Mouse (Mus musculus) limb, embryonic 15.5 days (tissue): ENCODE data around the gene Olfr617. TPM values are rescaled to one million over a fixed set of nuclear protein-coding genes. Genes with fewer than 3 reads are reported as not detected.
"Not testable (repeated sequence)": the region's sequence is repeated elsewhere in the genome, so short reads cannot be mapped to it uniquely, and the experiment has no call there.

Experiments used
- ATAC-seq: fragments of 200-750 bp; cut with Nextera tagmentation; 2 replicates; pipeline ENCODE4 v1.8.0; 2017; ENCODE audit warnings: low read depth, moderate TSS enrichment; ENCODE audit not compliant: insufficient number of reproducible peaks, low FRiP score, low TSS enrichment
- H3K27ac ChIP-seq: fragments of 300-500 bp; sonication (generic); 2 replicates; pipeline ENCODE4 v1.5.1; 2015; ENCODE audit warnings: moderate library complexity, mild to moderate bottlenecking, inconsistent platforms
- H3K27me3 ChIP-seq: fragments of 300-500 bp; sonication (generic); 2 replicates; pipeline ENCODE4 v1.6.1; 2015; ENCODE audit warnings: inconsistent platforms
- H3K36me3 ChIP-seq: fragments of 300-500 bp; sonication (generic); 2 replicates; pipeline ENCODE4 v1.6.1; 2015; ENCODE audit warnings: inconsistent platforms
- H3K4me1 ChIP-seq: fragments of 300-500 bp; sonication (generic); 2 replicates; pipeline ENCODE4 v1.6.1; 2015; ENCODE audit warnings: inconsistent platforms
- H3K4me2 ChIP-seq: fragments of 300-500 bp; sonication (generic); 2 replicates; pipeline ENCODE4 v1.6.1; 2015; ENCODE audit warnings: mild to moderate bottlenecking, inconsistent platforms
- H3K4me3 ChIP-seq: fragments of 300-500 bp; sonication (generic); 2 replicates; pipeline ENCODE4 v1.5.1; 2015; ENCODE audit warnings: mild to moderate bottlenecking, inconsistent platforms
- H3K9ac ChIP-seq: fragments of 300-500 bp; sonication (generic); 2 replicates; pipeline ENCODE4 v1.6.1; 2015; ENCODE audit warnings: inconsistent platforms
- H3K9me3 ChIP-seq: fragments of 300-500 bp; sonication (generic); 2 replicates; pipeline ENCODE4 v1.6.1; 2016; ENCODE audit warnings: inconsistent platforms
- WGBS: fragments of 180-500 bp; shearing (Covaris S2); methylation state at CpG from one replicate; pipeline ENCODE4 v1.1.7; 2015; 5-methylcytosine and 5-hydroxymethylcytosine counted together
- microRNA-seq: library from miRNA; unstranded; fragments of <30 nt; microRNA quantifications from one replicate; pipeline ENCODE4, GENCODE M21; 2016
- polyA plus RNA-seq: library from polyadenylated mRNA; unstranded; fragments of >200 nt; fragmentation: Nextera tagmentation; extraction: Ambion mirVana; gene quantifications from 2 replicates; pipeline ENCODE4 v1.2.1, GENCODE M21; 2015

Olfr617 gene
- not detected in 2 replicates for polyA plus RNA-seq

DNA sequence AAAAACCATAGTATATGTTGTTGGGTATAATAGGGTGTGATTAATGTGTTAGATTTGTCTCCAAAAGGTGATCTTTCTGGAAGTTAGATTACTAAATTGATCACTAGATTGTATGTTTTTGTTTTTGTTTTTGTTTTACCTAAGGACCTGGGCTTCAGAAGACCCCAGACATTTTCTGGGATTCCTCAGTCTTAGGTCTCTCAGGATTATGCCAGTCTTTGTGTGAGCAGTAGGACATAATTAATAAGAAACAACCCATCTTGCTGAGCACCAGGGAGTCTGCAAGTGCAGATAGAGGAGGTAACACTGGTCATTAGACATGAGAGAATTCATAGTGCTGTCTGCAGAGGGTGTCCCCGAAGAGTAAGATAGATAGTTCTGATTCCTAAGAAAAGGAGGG is at the start of gene Olfr617:
Olfr617 (plus strand) TSS at position 301 of the 400 bp plus-strand sequence.
- Histone ChIP-seq H3K4me2 (no peak within 1 kb of the TSS), H3K27ac (no peak within 1 kb of the TSS), H3K36me3 (no peaks in the 10 kb centered on the region), H3K27me3 (no peaks in the 10 kb centered on the region), H3K4me1 (no peaks in the 10 kb centered on the region), H3K4me3 (no peak within 1 kb of the TSS), H3K9me3 (no peaks in the 10 kb centered on the region), H3K9ac (no peak within 1 kb of the TSS)
- ATAC-seq = no peak
- WGBS = 79% methylated on average over 1 of the region's 1 CpGs

DNA sequence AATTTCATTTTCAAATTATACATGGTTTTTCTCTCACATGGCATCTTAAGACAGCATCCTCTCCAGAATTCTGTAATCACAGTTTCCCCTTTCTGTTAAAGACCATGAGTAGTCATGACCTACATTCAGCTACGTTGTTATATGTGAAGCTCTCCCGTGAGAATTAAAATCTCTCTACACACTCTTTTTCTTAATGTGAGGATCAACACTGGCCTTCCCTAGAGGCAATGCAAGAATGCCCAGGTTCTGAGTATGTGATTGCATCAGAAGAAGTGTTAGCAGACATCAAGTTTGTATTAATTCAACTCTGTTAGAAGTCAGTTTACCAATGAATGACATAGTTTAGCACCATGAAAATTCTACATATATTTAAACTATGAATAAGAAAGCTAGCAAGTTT is 30.2 kb upstream of the Olfr617 start, which contains the start of gene Olfr612:
Olfr612 (minus strand) TSS at position 101 of the 400 bp plus-strand sequence.
- H3K4me1 ChIP-seq, H3K9me3 ChIP-seq, H3K27ac ChIP-seq, H3K4me3 ChIP-seq, H3K36me3 ChIP-seq, ATAC-seq, H3K4me2 ChIP-seq, H3K27me3 ChIP-seq, H3K9ac ChIP-seq: not testable (repeated sequence)
- 86% methylated on average over 2 of the region's 2 CpGs for WGBS

DNA sequence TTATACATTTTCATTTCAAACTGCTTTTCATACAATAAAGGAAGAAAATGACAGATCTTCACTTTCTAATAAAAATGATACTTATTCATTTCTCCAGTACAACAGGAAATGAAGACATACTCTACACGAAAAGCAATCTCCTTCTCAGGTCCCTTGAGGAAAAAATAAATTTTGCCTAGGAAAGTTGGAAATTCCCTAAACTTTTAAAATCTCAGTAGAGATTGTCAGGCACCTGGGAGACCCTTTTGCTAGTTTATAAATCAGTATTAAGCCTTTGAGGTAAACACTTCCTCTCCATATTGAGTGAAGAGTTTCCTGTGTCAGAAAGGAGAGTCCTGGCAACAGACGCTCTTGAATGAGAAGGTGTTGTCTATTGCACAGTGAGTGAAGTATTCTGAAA is 25.1 kb upstream of the Olfr617 start, which contains the start of gene Olfr613:
Olfr613 (plus strand) TSS at position 301 of the 400 bp plus-strand sequence.
- Histone ChIP-seq H3K27me3 (no peaks in the 10 kb centered on the region), H3K4me3 (no peak within 1 kb of the TSS), H3K4me2 (no peak within 1 kb of the TSS), H3K9ac (no peak within 1 kb of the TSS), H3K36me3 (no peaks in the 10 kb centered on the region), H3K27ac (no peak within 1 kb of the TSS), H3K9me3 (no peaks in the 10 kb centered on the region), H3K4me1 (no peaks in the 10 kb centered on the region)
- no peak for ATAC-seq
- 68% methylated on average over 2 of the region's 2 CpGs for WGBS

DNA sequence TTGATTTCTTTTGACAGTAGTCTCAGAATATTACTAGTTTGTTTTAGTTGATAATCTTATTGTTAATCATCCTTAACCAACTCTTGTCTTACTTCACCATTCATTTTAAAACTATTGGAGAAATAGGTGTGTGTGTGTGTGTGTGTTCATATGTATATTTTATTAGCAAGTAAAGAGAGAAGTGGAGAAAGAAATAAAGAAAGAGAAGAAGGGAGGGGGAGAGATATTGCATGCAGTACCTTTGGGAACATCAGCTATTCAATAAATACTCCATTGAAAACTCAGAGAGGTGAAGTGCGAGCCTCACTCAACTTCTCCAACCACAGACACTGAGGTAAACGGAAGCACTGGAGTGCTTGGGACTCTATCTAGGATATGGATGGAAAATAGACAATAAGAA is 17.1 kb upstream of the Olfr617 start, which contains the start of gene Olfr615:
Olfr615 (plus strand) TSS at position 301 of the 400 bp plus-strand sequence.
- Histone ChIP-seq H3K9me3 (no peaks in the 10 kb centered on the region), H3K4me1 (no peaks in the 10 kb centered on the region), H3K4me3 (no peak within 1 kb of the TSS), H3K27me3 (no peaks in the 10 kb centered on the region), H3K9ac (no peak within 1 kb of the TSS), H3K27ac (no peak within 1 kb of the TSS), H3K36me3 (no peaks in the 10 kb centered on the region), H3K4me2 (no peak within 1 kb of the TSS)
- no peak for ATAC-seq
- WGBS = 85% methylated on average over 2 of the region's 2 CpGs

DNA sequence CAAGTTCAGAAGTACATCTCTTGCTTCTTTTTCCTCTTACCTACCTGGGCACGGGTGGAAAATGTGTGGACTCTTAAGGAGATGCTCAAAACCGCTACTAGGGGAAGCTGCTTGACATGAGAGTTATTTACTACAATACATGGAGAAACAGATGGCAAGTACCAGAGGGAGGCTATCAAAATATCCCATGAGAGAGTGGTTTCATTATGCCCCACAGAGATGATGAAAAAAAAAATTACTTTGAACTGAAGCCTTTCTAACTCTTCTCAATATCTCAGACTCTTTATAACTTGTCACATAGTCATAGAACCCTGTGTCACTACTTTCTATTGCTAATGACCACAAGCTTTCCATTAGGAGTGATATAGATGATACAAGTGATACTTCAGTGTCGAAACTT is 3.8 kb upstream of the Olfr617 start, which contains the start of gene Olfr616:
Olfr616 (minus strand) TSS at position 101 of the 400 bp plus-strand sequence.
- Histone ChIP-seq H3K4me3 (no peak within 1 kb of the TSS), H3K4me1 (no peaks in the 10 kb centered on the region), H3K27ac (no peak within 1 kb of the TSS), H3K9me3 (no peaks in the 10 kb centered on the region), H3K4me2 (no peak within 1 kb of the TSS), H3K9ac (no peak within 1 kb of the TSS), H3K27me3 (no peaks in the 10 kb centered on the region), H3K36me3 (no peaks in the 10 kb centered on the region)
- no peak for ATAC-seq
- 77% methylated on average over 3 of the region's 3 CpGs for WGBS

DNA sequence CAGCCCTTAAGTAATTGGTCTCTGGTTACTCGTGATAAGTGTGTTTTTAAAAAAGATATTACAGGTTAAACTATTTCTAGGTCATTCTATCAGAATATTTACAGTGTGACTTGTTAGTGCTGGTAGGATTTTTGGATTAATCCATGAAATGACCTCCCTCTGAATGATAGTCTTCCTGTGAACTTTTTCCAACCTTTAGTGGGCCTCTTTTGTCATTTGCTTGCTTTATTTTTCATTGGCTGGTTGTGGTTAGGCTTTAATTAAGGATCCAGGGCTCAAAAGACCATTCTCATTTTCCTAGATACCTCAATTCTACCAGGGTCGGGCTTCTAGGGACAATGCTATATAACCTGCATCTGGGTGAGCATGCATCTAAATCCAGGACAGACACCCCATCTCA is 16.9 kb downstream of the Olfr617 start, which contains the start of gene Olfr618:
Olfr618 (plus strand) TSS at position 301 of the 400 bp plus-strand sequence.
- Histone ChIP-seq H3K27me3 (no peaks in the 10 kb centered on the region), H3K9ac (no peak within 1 kb of the TSS), H3K9me3 (no peaks in the 10 kb centered on the region), H3K36me3 (no peaks in the 10 kb centered on the region), H3K4me3 (no peak within 1 kb of the TSS), H3K4me2 (no peak within 1 kb of the TSS), H3K4me1 (no peaks in the 10 kb centered on the region), H3K27ac (no peak within 1 kb of the TSS)
- ATAC-seq = no peak
- 55% methylated on average over 2 of the region's 2 CpGs for WGBS

DNA sequence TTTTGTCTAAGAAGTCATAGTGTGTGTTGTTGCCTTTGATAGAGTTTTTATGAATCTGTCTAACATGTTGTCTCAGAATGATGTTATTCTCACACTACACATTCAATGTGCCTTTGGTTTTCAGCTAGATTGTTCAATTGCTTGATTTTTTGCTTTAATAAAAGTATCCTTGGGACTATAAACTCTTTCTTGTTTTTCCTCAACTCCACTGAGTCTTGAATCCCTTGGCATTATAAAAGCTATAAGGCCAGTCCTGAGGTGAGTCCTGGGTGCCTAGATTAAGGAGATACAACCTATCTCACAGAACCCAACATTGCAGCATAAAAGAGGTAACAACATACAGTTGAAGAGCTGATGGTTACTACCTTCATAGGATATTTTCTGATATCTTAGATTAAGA is 27.4 kb downstream of the Olfr617 start, which contains the start of gene Olfr619:
Olfr619 (plus strand) TSS at position 301 of the 400 bp plus-strand sequence.
- Histone ChIP-seq H3K9me3 (no peaks in the 10 kb centered on the region), H3K4me1 (no peaks in the 10 kb centered on the region), H3K27me3 (no peaks in the 10 kb centered on the region), H3K36me3 (no peaks in the 10 kb centered on the region), H3K4me2 (no peak within 1 kb of the TSS), H3K27ac (no peak within 1 kb of the TSS), H3K4me3 (no peak within 1 kb of the TSS), H3K9ac (no peak within 1 kb of the TSS)
- no peak for ATAC-seq

DNA sequence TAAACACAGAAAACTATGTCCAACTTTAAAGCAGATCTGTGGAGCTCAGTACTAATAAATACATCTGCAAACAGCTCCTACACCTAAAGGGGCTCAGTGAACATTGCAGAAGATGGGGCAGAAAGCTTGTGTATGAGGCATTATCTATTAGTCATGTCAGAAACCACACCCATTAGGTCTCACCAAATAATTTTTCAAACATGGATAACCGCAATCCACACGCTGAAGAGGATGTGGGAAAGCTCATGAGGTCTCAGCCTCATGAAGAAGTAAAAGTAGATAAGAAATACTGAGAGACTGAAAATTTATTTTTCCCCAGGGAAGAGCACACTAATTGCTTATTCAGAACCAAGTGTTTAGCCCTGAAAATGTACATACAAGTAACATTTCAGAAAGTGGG is 34.6 kb downstream of the Olfr617 start:
- no peaks in the 10 kb centered on the region for H3K36me3 ChIP-seq
- 76% methylated on average over 2 of the region's 2 CpGs for WGBS
- H3K4me1 ChIP-seq = no peaks in the 10 kb centered on the region
- ATAC-seq = no peak
- H3K27ac ChIP-seq = no peak overlapping the region
- no peak overlapping the region for H3K9ac ChIP-seq
- H3K9me3 ChIP-seq = no peaks in the 10 kb centered on the region
- H3K27me3 ChIP-seq = no peaks in the 10 kb centered on the region
- H3K4me3 ChIP-seq = no peak overlapping the region
- H3K4me2 ChIP-seq = no peak overlapping the region

DNA sequence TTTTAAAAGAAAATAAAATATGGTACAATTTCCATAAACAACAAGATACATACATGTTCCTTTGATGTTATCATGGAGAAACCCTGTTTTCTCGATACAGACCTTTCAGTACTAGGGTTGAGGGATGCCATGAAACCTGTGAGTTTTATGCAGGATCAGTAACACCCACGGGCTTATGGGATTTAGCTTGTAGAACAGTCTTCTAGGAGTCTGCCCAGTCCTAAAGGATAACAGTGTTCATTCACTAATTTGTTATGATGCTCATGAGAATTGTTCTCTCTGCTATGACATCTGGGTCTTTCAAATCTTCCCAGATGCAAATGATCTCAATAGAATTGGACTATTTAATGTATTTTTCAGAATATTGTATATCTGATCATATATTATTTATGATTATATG is 39.6 kb downstream of the Olfr617 start, which contains the start of gene Olfr620:
Olfr620 (minus strand) TSS at position 101 of the 400 bp plus-strand sequence.
- H3K9me3 ChIP-seq = no peaks in the 10 kb centered on the region
- no peak within 1 kb of the TSS for H3K9ac ChIP-seq
- WGBS = 66% methylated on average over 2 of the region's 2 CpGs
- no peak within 1 kb of the TSS for H3K4me2 ChIP-seq
- H3K36me3 ChIP-seq = no peaks in the 10 kb centered on the region
- no peak for ATAC-seq
- H3K27ac ChIP-seq = no peak within 1 kb of the TSS
- H3K4me1 ChIP-seq = no peaks in the 10 kb centered on the region
- H3K27me3 ChIP-seq = no peaks in the 10 kb centered on the region
- no peak within 1 kb of the TSS for H3K4me3 ChIP-seq

Small RNA genes lying within 50 kb of the gene (microRNA-seq; reads per million reads assigned to microRNA genes)
- gene Gm26506 = not detected

Other genes with a start within 250 kb of the Olfr617 start
- gene Olfr598, start 249.5 kb upstream of the Olfr617 start, polyA plus RNA-seq = not detected in 2 replicates
- gene Olfr599, start 237.1 kb upstream of the Olfr617 start, polyA plus RNA-seq = not detected in 2 replicates
- not detected in 2 replicates for gene Olfr600, start 223.4 kb upstream of the Olfr617 start, polyA plus RNA-seq
- not detected in 2 replicates for gene Olfr601, start 210.4 kb upstream of the Olfr617 start, polyA plus RNA-seq
- gene Olfr603, start 186.9 kb upstream of the Olfr617 start, polyA plus RNA-seq = not detected in 2 replicates
- gene Usp17lc, start 158.0 kb upstream of the Olfr617 start, polyA plus RNA-seq = not detected in 2 replicates
- gene Olfr605, start 127.6 kb upstream of the Olfr617 start, polyA plus RNA-seq = not detected in 2 replicates
- not detected in 2 replicates for gene Olfr606, start 124.0 kb upstream of the Olfr617 start, polyA plus RNA-seq
- not detected in 2 replicates for gene Olfr607, start 108.9 kb upstream of the Olfr617 start, polyA plus RNA-seq
- gene Olfr608, start 103.2 kb upstream of the Olfr617 start, polyA plus RNA-seq = not detected in 2 replicates
- not detected in 2 replicates for gene Olfr609, start 75.0 kb upstream of the Olfr617 start, polyA plus RNA-seq
- gene Olfr610, start 60.9 kb upstream of the Olfr617 start, polyA plus RNA-seq = not detected in 2 replicates
- gene Olfr611, start 52.2 kb upstream of the Olfr617 start, polyA plus RNA-seq = not detected in 2 replicates
- not detected in 2 replicates for gene Olfr612, start 30.3 kb upstream of the Olfr617 start, polyA plus RNA-seq
- not detected in 2 replicates for gene Olfr613, start 25.0 kb upstream of the Olfr617 start, polyA plus RNA-seq
- gene Olfr615, start 17.0 kb upstream of the Olfr617 start, polyA plus RNA-seq = not detected in 2 replicates
- not detected in 2 replicates for gene Olfr616, start 3.9 kb upstream of the Olfr617 start, polyA plus RNA-seq
- 0.04 TPM in 1 of 2 replicates, not detected in the other for gene Olfr618, start 17.0 kb downstream of the Olfr617 start, polyA plus RNA-seq
- gene Olfr619, start 27.5 kb downstream of the Olfr617 start, polyA plus RNA-seq = not detected in 2 replicates
- gene Olfr620, start 39.5 kb downstream of the Olfr617 start, polyA plus RNA-seq = not detected in 2 replicates
- gene Olfr622, start 69.6 kb downstream of the Olfr617 start, polyA plus RNA-seq = not detected in 2 replicates
- not detected in 2 replicates for gene Olfr623, start 90.6 kb downstream of the Olfr617 start, polyA plus RNA-seq
- 0.02 and 0.03 TPM in 2 replicates for gene Olfr624, start 98.1 kb downstream of the Olfr617 start, polyA plus RNA-seq
- not detected in 2 replicates for gene Olfr625-ps1, start 109.7 kb downstream of the Olfr617 start, polyA plus RNA-seq
- not detected in 2 replicates for gene Olfr243, start 141.6 kb downstream of the Olfr617 start, polyA plus RNA-seq
- gene Olfr628, start 157.3 kb downstream of the Olfr617 start, polyA plus RNA-seq = not detected in 2 replicates
- not detected in 2 replicates for gene Olfr629, start 171.9 kb downstream of the Olfr617 start, polyA plus RNA-seq
- gene Olfr630, start 184.3 kb downstream of the Olfr617 start, polyA plus RNA-seq = not detected in 2 replicates
- not detected in 2 replicates for gene Olfr69, start 198.5 kb downstream of the Olfr617 start, polyA plus RNA-seq
- gene Olfr68, start 206.6 kb downstream of the Olfr617 start, polyA plus RNA-seq = not detected in 2 replicates
- not detected in 2 replicates for gene Olfr67, start 218.8 kb downstream of the Olfr617 start, polyA plus RNA-seq
- 3,412 and 3,951 TPM in 2 replicates for gene Hbb-bt, start 240.9 kb downstream of the Olfr617 start, polyA plus RNA-seq